Mouse (Mus musculus) left cerebral cortex, postnatal 25 days (tissue): ENCODE results near the gene Ttll13. TPM values are rescaled to one million over a fixed set of nuclear protein-coding genes. Genes with fewer than 3 reads are reported as not detected.

Experiments
- DNase-seq, 2 experiments: peaks; one replicate each; pipeline ENCODE4 v3.0.0; 2022; ENCODE audit warnings: low spot score in 2 of 2, mixed read lengths in 1 of 2
- intact Hi-C: fragments of 180-260 bp; cut with DNase I; formaldehyde crosslinking; loops from one replicate; pipeline ENCODE4 v1.15.1; 2025
- total RNA-seq, 2 experiments: library from RNA; stranded (reverse); gene quantifications; 2 replicates each; pipeline ENCODE4 v1.2.3; 2021

Gene Ttll13
- total RNA-seq, 2 experiments from 2014 or later = 1.1 to 2.2 TPM

GRCm38 (mm10) chr7:80294764-80295648 lies 48.8 kb downstream of the Ttll13 start:
- intact Hi-C loops = no loop called here
- DNase-seq = no peak

- no peak for DNase-seq
- intact Hi-C loops = no loop called here
Observed at GRCm38 (mm10) chr7:80296462-80296861, 50.3 kb downstream of the Ttll13 start.

DNA sequence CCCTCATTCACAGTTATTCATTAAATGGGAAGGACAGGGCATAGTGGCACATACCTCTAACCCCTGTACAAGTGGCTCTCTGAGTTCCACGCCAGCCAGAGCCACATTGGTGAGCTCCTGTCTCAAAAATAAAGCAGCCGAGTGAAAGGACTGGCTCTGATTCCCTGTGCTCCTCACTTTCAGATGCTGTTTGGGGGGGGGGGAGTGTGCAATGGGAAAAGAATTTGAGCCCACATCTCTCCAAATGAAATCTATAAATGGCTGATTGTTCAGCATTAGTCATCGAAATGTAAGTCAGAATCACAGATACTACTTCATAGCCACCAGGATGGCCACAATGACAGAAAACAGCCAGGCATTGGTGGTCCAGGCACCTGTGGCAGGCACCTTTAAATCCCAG lies 50.9 kb downstream of the Ttll13 start:
- intact Hi-C loops = no loop called here
- DNase-seq = no peak

DNA sequence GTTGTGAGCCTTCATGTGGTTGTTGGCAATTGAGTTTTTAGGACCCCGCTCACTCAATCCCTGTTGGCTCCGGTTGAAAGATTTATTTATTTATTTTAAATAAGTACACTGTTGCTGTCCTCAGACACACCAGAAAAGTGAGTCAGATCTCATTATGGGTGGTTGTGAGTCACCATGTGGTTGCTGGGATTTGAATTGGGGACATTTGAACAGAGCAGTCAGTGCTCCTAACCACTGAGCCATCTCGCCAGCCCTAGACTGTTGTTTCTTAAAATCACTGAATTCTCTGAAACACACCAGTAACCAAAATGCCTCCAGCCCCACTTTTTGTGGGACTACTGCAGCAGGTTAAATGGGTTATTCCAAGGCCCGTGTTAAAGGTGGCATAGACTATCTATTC lies 52.6 kb downstream of the Ttll13 start:
- intact Hi-C loops = no loop called here
- no peak for DNase-seq

DNA sequence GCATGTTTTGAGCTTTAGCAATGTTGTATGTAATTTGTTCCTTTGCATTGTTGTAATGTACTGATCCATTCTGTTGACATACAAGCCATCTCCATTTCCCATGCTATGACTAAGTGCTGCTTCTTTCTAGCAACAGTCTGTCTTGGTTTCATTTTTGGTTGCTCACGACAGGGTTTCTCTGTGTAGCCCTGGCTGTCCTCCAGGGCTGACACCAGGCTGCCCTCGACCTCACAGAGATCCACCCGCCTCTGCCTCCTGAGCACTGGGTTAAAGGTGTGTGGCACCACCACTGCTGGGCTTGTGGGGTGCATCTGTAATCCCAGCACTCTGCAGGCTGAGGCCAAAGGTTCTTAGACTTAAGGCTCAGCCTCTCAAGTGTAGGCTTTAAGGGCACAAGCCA lies 53.4 kb downstream of the Ttll13 start:
- DNase-seq = no peak
- intact Hi-C loops = no loop called here

GRCm38 (mm10) chr7:80301522-80301921 lies 55.3 kb downstream of the Ttll13 start:
- intact Hi-C loops = no loop called here

GRCm38 (mm10) chr7:80307766-80308165 lies 61.6 kb downstream of the Ttll13 start:
- no peak for DNase-seq
- intact Hi-C loops = no loop called here

More at GRCm38 (mm10) chr7:80301522-80301921, 55.3 kb downstream of the Ttll13 start:
- no peak for DNase-seq

Other genes starting within 250 kb of the Ttll13 start
- 10 to 100 TPM; 19.6 to 21.2 TPM for gene Zfp710, start 221.6 kb upstream of the Ttll13 start, total RNA-seq
- 10 to 100 TPM; 50.8 to 59.1 TPM for gene Idh2, start 131.0 kb upstream of the Ttll13 start, total RNA-seq
- gene Sema4b, start 59.5 kb upstream of the Ttll13 start, total RNA-seq = 10 to 100 TPM; 17.4 to 20.5 TPM
- 10 to 100 TPM; 18.4 to 19.9 TPM for gene Cib1, start 13.6 kb upstream of the Ttll13 start, total RNA-seq
- 1 to 10 TPM; 5.9 to 6.6 TPM for gene Gdpgp1, start 13.5 kb upstream of the Ttll13 start, total RNA-seq
- 10 to 100 TPM; 43.5 to 45.1 TPM for gene Ngrn, start 14.8 kb downstream of the Ttll13 start, total RNA-seq
- 10 to 100 TPM; 20.2 to 20.6 TPM for gene Vps33b, start 23.3 kb downstream of the Ttll13 start, total RNA-seq
- gene Prc1, start 48.1 kb downstream of the Ttll13 start, total RNA-seq = 1 to 10 TPM; 1.5 TPM
- 10 to 100 TPM; 15.6 to 16.0 TPM for gene Rccd1, start 78.1 kb downstream of the Ttll13 start, total RNA-seq
- 10 to 100 TPM; 38.4 to 45.3 TPM for gene Unc45a, start 94.6 kb downstream of the Ttll13 start, total RNA-seq
- 10 to 100 TPM; 47.1 to 50.5 TPM for gene Hddc3, start 96.7 kb downstream of the Ttll13 start, total RNA-seq
- 100 to 1,000 TPM; 128 to 147 TPM for gene Man2a2, start 125.0 kb downstream of the Ttll13 start, total RNA-seq
- 1 to 10 TPM; 3.9 to 6.3 TPM for gene Fes, start 141.6 kb downstream of the Ttll13 start, total RNA-seq
- gene Furin, start 159.1 kb downstream of the Ttll13 start, total RNA-seq = 10 to 100 TPM; 31.4 to 38.7 TPM